Mouse (Mus musculus): Measurements from ENCODE around the gene Ppt1. TPM values are rescaled to one million over a fixed set of nuclear protein-coding genes. Genes with fewer than 3 reads are reported as not detected.

Gene Ppt1
- polyA plus RNA-seq, 1 experiment, result 0.14 TPM

DNA sequence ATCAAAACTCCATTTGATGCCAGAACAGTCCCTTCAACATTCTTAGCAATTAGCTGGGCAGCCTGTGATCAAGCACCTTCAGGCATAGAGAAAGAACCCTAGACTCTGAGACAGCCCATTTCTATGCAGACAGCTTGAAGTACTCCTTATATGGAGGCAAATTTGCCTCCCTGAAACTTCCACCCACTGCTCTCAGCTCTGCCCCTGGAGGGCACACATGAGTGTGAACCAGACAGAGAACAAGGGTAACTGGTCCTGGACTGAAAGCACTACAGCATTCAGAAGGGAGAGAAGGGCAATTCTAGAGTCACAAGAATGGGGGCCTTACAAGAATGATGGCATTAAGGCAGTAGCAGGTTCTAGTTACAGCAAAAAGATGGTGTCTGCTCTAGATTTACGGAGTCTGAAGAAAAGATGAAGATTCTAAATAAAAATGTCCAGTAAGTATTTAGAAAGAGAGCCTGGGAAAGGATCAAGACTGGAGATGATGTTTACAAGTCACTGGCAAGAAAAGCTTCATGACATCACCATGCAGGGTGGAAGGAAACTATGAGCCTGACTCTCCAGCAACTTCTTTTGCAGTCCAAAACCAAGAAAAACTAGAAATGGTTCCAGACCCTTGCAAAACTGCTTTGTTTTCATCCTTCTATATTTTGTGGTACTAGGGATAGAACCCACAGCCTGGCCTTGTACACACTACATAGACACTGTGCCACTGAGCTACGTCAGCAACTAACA lies 42.5 kb downstream of the Ppt1 start:
- peaks cover 11% of the 10 kb centered on the region for H3K36me3 ChIP-seq (ENCODE audit: control insufficient read depth)
- no peak for TF ChIP-seq GATA1 (IDR thresholded peaks at IDR 0.05; ENCODE audit: low read length)
- TF ChIP-seq TAL1 (IDR thresholded peaks at IDR 0.05; ENCODE audit: low read length), result no peak
- no peaks in the 10 kb centered on the region for H3K9me3 ChIP-seq (ENCODE audit: control insufficient read depth, low read length)
- H3K4me3 ChIP-seq (replicated peaks), result no peak overlapping the region
- peaks cover 30% of the 10 kb centered on the region for H3K4me1 ChIP-seq (ENCODE audit: control insufficient read depth)
- H3K27me3 ChIP-seq (ENCODE audit: control insufficient read depth), result no peaks in the 10 kb centered on the region

DNA sequence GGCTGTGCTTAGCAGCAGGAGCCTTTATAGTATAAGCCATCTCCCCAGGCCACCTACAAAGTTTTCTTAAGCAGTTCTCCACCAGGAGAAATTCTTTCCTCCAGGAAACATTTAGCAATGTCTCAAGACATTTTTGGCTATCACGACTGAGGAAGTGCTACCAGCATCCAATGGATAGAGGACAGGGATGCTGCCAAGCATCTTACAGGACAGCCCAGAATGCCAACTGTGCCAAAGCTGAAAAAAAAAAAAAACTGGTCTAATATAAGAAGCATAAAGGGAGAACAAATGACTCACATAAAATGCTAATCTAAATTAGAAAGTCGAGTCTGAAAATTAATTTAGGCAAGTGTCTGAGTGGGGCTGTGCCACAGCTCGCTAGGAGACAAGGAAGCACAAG lies 46.5 kb downstream of the Ppt1 start:
- H3K36me3 ChIP-seq (ENCODE audit: control insufficient read depth), result peaks cover 11% of the 10 kb centered on the region
- peaks cover 47% of the 10 kb centered on the region for H3K4me1 ChIP-seq (ENCODE audit: control insufficient read depth)
- H3K27me3 ChIP-seq (ENCODE audit: control insufficient read depth), result no peaks in the 10 kb centered on the region
- TF ChIP-seq TAL1 (IDR thresholded peaks at IDR 0.05; ENCODE audit: low read length), result no peak
- no peak for TF ChIP-seq GATA1 (IDR thresholded peaks at IDR 0.05; ENCODE audit: low read length)
- no peaks in the 10 kb centered on the region for H3K9me3 ChIP-seq (ENCODE audit: control insufficient read depth, low read length)
- H3K4me3 ChIP-seq (replicated peaks), result no peak overlapping the region

DNA sequence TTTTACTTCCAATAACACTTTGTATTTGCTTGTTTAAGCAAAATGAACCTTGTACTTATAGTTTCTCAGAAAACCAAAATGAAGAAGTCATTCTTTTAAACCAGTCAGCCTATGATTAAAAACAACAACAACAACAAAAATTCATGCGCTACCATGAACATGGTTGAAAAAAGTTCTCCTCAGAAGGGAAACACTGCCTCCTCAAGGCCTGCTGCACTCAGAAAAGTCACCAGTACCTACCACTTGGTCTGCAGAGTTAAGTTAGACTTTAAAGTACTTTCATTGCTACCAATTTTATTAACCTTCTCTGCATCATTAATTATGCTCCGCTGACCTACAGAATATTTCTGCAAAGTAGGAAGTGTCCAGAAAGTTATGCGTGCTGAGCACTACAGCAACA lies 47.3 kb downstream of the Ppt1 start:
- peaks cover 46% of the 10 kb centered on the region for H3K4me1 ChIP-seq (ENCODE audit: control insufficient read depth)
- H3K36me3 ChIP-seq (ENCODE audit: control insufficient read depth), result peaks cover 11% of the 10 kb centered on the region
- no peak for TF ChIP-seq GATA1 (IDR thresholded peaks at IDR 0.05; ENCODE audit: low read length)
- TF ChIP-seq TAL1 (IDR thresholded peaks at IDR 0.05; ENCODE audit: low read length), result no peak
- H3K27me3 ChIP-seq (ENCODE audit: control insufficient read depth), result no peaks in the 10 kb centered on the region
- no peaks in the 10 kb centered on the region for H3K9me3 ChIP-seq (ENCODE audit: control insufficient read depth, low read length)
- no peak overlapping the region for H3K4me3 ChIP-seq (replicated peaks)

DNA sequence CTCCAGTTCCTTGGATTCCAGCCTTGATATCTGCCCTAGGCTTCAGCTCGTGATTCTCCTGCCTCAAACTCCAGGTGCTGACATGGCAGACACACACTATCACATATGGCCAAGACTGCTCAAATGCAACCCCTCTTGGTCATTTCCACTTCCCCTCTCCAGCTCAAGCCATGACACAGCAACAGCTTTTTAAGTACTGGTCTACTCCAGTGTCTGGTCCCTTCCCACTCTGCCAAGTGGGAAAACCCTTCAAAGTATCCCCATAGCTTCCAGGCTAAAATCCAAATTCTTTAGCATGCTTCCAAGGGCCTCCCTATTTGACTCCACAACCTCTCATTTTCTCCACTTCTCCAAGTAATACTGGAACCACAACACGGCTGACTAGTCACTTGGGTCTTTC lies 48.0 kb downstream of the Ppt1 start:
- H3K27me3 ChIP-seq (ENCODE audit: control insufficient read depth), result no peaks in the 10 kb centered on the region
- H3K9me3 ChIP-seq (ENCODE audit: control insufficient read depth, low read length), result no peaks in the 10 kb centered on the region
- TF ChIP-seq GATA1 (IDR thresholded peaks at IDR 0.05; ENCODE audit: low read length) (no peak), TAL1 (IDR thresholded peaks at IDR 0.05; ENCODE audit: low read length) (no peak)

DNA sequence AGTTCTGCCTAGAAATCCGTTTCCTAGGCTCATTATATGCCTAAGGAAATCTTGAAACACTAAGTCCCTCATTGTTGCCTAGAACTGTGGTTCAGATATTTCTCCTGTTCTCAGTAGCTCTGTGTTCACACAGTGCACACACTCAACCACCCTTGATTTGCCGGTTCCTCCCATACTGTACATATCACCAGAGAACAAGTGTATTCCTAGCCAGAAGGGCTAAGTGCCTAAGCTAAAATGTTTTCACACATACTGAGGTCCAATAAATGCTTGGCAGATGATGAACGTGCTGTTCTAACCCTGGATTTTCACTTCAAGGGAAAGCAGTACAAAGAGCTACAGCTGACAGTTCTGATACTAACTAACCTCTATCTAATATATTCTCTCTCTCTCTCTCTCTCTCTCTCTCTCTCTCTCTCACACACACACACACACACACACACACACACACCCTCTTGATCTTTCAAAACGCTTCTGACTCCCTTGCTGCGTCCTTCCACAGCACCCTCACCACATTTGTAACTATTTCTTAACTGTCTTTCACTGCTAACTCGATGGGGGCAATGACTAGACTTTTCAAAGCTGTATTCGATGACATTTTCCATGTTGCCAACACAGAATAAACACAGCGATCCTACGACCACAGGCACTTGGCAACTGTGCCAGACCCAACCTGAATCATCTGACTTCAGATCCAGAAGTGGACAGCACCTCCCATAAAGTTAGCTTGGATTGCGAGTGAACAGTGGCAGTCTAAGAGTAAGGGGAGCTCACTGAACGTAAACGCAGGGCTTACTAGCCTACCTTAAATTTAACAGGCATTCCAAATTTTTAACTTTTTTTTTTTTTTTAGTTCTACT lies 48.7 kb downstream of the Ppt1 start:
- Histone ChIP-seq H3K4me1 (ENCODE audit: control insufficient read depth) (peaks cover 44% of the 10 kb centered on the region), H3K4me3 (replicated peaks) (peak overlapping the region; percentile 68), H3K9me3 (ENCODE audit: control insufficient read depth, low read length) (no peaks in the 10 kb centered on the region), H3K27me3 (ENCODE audit: control insufficient read depth) (no peaks in the 10 kb centered on the region), H3K36me3 (ENCODE audit: control insufficient read depth) (peaks cover 9% of the 10 kb centered on the region)
- no peak for TF ChIP-seq TAL1 (IDR thresholded peaks at IDR 0.05; ENCODE audit: low read length)
- TF ChIP-seq GATA1 (IDR thresholded peaks at IDR 0.05; ENCODE audit: low read length), result no peak

More for the DNA sequence above, 48.0 kb downstream of the Ppt1 start:
- peaks cover 44% of the 10 kb centered on the region for H3K4me1 ChIP-seq (ENCODE audit: control insufficient read depth)
- H3K4me3 ChIP-seq (replicated peaks), result peak overlapping the region; percentile 68
- peaks cover 9% of the 10 kb centered on the region for H3K36me3 ChIP-seq (ENCODE audit: control insufficient read depth)

DNA sequence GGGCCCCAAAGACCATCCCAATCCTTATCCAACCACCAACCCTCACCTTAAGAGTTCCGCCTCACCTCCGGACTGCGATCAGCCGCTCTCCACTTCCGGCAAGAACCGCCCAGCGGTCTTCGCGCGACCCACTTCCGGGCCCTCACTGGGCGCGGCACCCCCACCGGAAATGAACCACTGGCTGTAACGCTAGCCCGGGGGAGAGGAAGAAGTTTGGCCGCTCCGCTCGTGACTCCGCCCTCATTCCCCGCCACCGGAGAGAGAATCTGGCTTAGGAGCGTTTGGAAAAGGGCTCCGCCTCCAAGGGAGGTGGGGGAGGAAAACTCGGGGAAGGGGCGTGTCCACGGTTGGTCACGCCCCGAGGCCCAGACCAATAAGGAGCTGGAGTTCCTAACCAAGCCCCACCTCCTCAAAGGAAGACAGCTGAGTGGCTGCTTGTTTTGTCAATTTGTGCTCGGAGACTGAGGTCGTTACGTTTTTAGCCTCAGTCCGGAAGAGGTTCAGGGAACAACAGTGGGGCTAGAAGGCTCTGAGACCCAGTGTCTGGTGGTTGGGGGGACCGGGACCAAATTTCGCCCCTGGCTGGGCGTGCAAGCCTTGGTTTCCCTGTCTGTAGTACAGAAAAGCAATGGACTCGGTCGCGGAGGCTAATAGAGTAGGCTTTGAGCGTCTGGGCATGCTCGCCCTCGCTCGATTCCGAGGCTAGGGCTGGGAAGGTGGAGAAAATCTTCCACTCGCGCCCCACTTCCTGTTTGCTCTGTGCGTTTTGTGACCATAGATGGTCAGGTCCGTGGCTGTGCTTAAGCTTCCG lies 49.9 kb downstream of the Ppt1 start, which contains the start of gene Cap1:
Gene Cap1, minus strand, starts transcription at position 289 of the 811 bp plus-strand sequence.
- Histone ChIP-seq H3K4me3 (replicated peaks) (peak within 1 kb of the TSS; percentile 68), H3K4me1 (ENCODE audit: control insufficient read depth) (peaks cover 50% of the 10 kb centered on the region), H3K27me3 (ENCODE audit: control insufficient read depth) (no peaks in the 10 kb centered on the region), H3K9me3 (ENCODE audit: control insufficient read depth, low read length) (no peaks in the 10 kb centered on the region), H3K36me3 (ENCODE audit: control insufficient read depth) (peaks cover 7% of the 10 kb centered on the region)
- TF ChIP-seq TAL1 (IDR thresholded peaks at IDR 0.05; ENCODE audit: low read length), result no peak
- no peak for TF ChIP-seq GATA1 (IDR thresholded peaks at IDR 0.05; ENCODE audit: low read length)

DNA sequence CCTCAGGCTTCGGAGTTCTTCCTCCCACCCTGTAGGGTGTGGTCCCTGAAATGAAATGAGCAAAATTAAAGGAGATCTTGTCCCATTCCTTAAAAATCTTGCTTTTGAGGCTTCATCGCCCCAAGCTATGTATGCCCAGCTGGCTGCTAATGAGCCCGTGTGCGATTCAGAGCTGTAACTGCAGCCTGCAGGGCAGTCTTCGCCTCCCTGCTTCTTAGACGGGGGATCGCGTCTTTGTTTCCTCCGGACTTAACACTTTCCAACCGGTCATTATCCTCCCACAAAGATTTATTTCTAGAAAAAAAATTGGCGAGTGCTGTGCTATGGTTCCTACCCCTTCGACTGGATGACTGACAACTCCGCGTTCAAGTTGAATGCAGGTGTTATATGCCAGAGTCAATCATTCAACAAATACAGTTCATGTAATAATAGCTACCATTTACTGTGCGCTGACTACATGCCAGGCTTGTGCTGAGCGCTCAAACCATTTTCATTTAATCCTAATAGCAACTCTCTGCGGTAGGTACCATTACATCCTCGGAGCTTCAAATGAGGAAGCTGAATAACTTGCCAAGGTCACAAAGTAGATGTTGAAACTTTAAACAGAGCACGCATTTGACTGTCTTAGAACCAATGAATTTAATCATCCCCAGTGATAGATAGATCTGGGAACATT lies 50.7 kb downstream of the Ppt1 start:
- peaks cover 52% of the 10 kb centered on the region for H3K4me1 ChIP-seq (ENCODE audit: control insufficient read depth)
- H3K36me3 ChIP-seq (ENCODE audit: control insufficient read depth), result peaks cover 6% of the 10 kb centered on the region
- H3K9me3 ChIP-seq (ENCODE audit: control insufficient read depth, low read length), result no peaks in the 10 kb centered on the region
- peak overlapping the region; percentile 68 for H3K4me3 ChIP-seq (replicated peaks)
- H3K27me3 ChIP-seq (ENCODE audit: control insufficient read depth), result no peaks in the 10 kb centered on the region
- no peak for TF ChIP-seq GATA1 (IDR thresholded peaks at IDR 0.05; ENCODE audit: low read length)
- TF ChIP-seq TAL1 (IDR thresholded peaks at IDR 0.05; ENCODE audit: low read length), result no peak

DNA sequence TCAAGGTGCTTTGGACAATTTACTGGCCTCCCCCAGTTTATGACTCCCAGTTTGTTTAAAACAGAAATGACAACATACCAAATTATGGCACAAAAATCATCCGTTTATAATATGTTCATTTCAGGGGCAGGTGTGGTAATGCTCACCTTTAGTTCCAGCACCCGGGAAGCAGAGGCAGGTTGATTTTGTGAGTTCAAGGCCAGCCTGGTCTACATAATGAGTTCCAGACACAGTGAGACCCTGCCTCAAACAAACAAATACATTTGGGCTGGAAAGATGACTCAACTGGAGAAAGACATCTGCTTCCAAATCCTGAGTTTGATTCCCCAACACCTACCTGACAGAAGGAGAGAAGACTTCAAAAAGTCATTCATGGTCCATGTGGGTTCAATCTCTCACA lies 51.3 kb downstream of the Ppt1 start:
- peak overlapping the region; percentile 68 for H3K4me3 ChIP-seq (replicated peaks)
- no peaks in the 10 kb centered on the region for H3K9me3 ChIP-seq (ENCODE audit: control insufficient read depth, low read length)
- H3K36me3 ChIP-seq (ENCODE audit: control insufficient read depth), result peaks cover under 1% of the 10 kb centered on the region
- H3K4me1 ChIP-seq (ENCODE audit: control insufficient read depth), result peaks cover 47% of the 10 kb centered on the region
- no peak for TF ChIP-seq TAL1 (IDR thresholded peaks at IDR 0.05; ENCODE audit: low read length)
- TF ChIP-seq GATA1 (IDR thresholded peaks at IDR 0.05; ENCODE audit: low read length), result no peak
- no peaks in the 10 kb centered on the region for H3K27me3 ChIP-seq (ENCODE audit: control insufficient read depth)

Measured in erythroblast, embryonic 14.5 days (primary cell).